Mouse (Mus musculus) limb, embryonic 15.5 days (tissue): ENCODE data around the gene Ppp1cc. TPM values are rescaled to one million over a fixed set of nuclear protein-coding genes. Genes with fewer than 3 reads are reported as not detected.
A peak's percentile ranks its signal among the peaks of the same experiment; 100 is the strongest.

Source experiments
- ATAC-seq: fragments of 200-750 bp; cut with Nextera tagmentation; 2 replicates; pipeline ENCODE4 v1.8.0; 2017; ENCODE audit warnings: low read depth, moderate TSS enrichment; ENCODE audit not compliant: insufficient number of reproducible peaks, low FRiP score, low TSS enrichment
- H3K27ac ChIP-seq: fragments of 300-500 bp; sonication (generic); 2 replicates; pipeline ENCODE4 v1.5.1; 2015; ENCODE audit warnings: moderate library complexity, mild to moderate bottlenecking, inconsistent platforms
- H3K27me3 ChIP-seq: fragments of 300-500 bp; sonication (generic); 2 replicates; pipeline ENCODE4 v1.6.1; 2015; ENCODE audit warnings: inconsistent platforms
- H3K36me3 ChIP-seq: fragments of 300-500 bp; sonication (generic); 2 replicates; pipeline ENCODE4 v1.6.1; 2015; ENCODE audit warnings: inconsistent platforms
- H3K4me1 ChIP-seq: fragments of 300-500 bp; sonication (generic); 2 replicates; pipeline ENCODE4 v1.6.1; 2015; ENCODE audit warnings: inconsistent platforms
- H3K4me2 ChIP-seq: fragments of 300-500 bp; sonication (generic); 2 replicates; pipeline ENCODE4 v1.6.1; 2015; ENCODE audit warnings: mild to moderate bottlenecking, inconsistent platforms
- H3K4me3 ChIP-seq: fragments of 300-500 bp; sonication (generic); 2 replicates; pipeline ENCODE4 v1.5.1; 2015; ENCODE audit warnings: mild to moderate bottlenecking, inconsistent platforms
- H3K9ac ChIP-seq: fragments of 300-500 bp; sonication (generic); 2 replicates; pipeline ENCODE4 v1.6.1; 2015; ENCODE audit warnings: inconsistent platforms
- H3K9me3 ChIP-seq: fragments of 300-500 bp; sonication (generic); 2 replicates; pipeline ENCODE4 v1.6.1; 2016; ENCODE audit warnings: inconsistent platforms
- WGBS: fragments of 180-500 bp; shearing (Covaris S2); methylation state at CpG from one replicate; pipeline ENCODE4 v1.1.7; 2015; 5-methylcytosine and 5-hydroxymethylcytosine counted together
- polyA plus RNA-seq: library from polyadenylated mRNA; unstranded; fragments of >200 nt; fragmentation: Nextera tagmentation; extraction: Ambion mirVana; gene quantifications from 2 replicates; pipeline ENCODE4 v1.2.1, GENCODE M21; 2015

The Ppp1cc gene
- 185 and 206 TPM in 2 replicates for polyA plus RNA-seq

DNA sequence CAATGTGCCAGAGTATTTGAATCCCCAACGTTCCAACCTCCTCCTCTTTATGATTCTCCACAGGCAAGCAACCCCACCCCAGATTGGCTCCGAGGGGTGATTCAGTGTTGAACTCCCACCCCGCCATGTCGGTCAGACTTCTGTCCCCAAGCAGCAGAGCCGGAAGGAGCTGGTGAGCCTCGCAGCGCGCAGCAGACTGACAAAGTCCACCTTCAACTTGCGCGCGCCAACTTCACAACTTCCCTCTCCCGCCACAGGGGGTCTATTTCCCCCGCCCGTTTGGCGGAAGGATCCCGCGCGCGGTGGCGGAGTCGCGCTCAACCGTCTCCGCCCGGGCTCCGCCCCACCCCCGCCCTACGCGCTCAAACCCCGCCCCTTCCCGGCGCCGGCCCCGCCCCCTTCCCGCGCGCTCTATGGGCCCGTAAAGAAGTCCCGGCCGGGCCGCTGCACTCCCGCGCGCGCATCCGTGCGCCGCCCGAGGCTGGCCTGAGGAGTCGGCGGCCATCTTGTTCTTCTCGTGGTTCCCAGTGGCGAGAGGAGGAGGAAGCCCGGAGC lies at the start of gene Ppp1cc:
Gene Ppp1cc, plus strand, starts transcription at position 452 of the 555 bp plus-strand sequence.
- Histone ChIP-seq H3K36me3 (peaks cover 10% of the 10 kb centered on the region), H3K4me2 (peak within 1 kb of the TSS; percentile 63), H3K4me1 (peaks cover 48% of the 10 kb centered on the region), H3K9ac (peak within 1 kb of the TSS; percentile 97), H3K9me3 (no peaks in the 10 kb centered on the region), H3K27ac (peak within 1 kb of the TSS; percentile 92), H3K4me3 (peak within 1 kb of the TSS; percentile 78), H3K27me3 (no peaks in the 10 kb centered on the region)
- WGBS = under 1% methylated on average over 51 of the region's 54 CpGs
- ATAC-seq = peak; percentile 88

DNA sequence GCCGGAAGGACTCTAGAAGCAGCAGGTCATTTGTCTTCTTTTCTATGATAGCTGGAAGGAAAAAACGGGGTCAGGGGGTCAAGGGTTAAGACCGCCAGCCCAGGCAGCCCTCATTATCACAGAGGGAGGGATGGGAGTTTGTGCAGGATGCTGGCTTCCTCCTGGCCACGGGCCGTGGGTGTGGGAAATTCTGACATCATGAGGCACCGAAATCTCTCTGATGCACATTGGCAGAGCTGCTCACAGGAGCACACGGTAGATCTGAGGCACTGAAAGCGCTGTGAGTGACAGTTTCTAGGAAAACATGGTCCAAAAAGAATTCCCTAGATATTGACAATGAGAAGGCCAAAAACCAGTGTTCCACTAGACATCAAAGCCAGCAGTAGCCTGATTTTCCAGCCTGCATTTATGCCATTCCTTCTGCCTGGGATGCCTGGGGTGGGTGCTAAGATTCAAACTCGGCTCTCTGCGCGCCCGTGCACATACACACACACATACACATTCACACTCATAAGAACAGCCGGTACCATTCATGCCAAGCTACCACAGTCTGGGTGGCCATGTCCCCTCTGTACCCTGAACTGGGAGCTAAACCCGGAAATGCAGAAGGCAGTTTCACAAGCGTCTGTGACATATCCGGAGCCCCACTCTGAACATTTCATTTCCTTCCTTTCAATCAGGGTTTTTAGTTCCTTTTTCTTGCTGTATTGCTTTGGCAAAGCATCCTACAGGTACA lies 48.6 kb upstream of the Ppp1cc start:
- no peaks in the 10 kb centered on the region for H3K27me3 ChIP-seq
- no peak overlapping the region for H3K9ac ChIP-seq
- no peak overlapping the region for H3K27ac ChIP-seq
- H3K4me3 ChIP-seq = no peak overlapping the region
- no peak for ATAC-seq
- H3K4me1 ChIP-seq = 0 out of 2 replicates have a peak, but pooled peaks cover 3% of the 10 kb centered on the region
- 49% methylated on average over 16 of the region's 16 CpGs for WGBS
- H3K4me2 ChIP-seq = no peak overlapping the region
- H3K36me3 ChIP-seq = no peaks in the 10 kb centered on the region
- H3K9me3 ChIP-seq = no peaks in the 10 kb centered on the region

DNA sequence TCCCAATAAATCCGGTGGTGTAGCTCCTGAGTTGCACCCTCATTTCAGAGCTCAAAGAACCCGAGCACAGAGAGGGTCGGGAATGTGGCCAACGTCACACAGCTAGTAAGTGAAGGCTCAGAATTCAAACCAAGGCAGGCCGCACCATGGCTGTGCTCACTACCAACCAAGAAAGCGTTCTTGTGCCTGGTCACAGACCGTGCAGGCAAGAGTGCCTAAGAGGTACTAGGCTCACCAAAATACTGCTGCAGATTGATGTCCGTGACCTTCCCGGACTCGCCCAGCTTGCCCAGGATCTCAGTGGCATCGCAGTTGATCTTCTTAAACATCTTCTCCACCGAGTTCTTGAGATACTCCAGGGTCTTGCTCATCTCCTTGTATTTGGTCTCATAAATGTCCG lies 47.5 kb upstream of the Ppp1cc start:
- Histone ChIP-seq H3K36me3 (no peaks in the 10 kb centered on the region), H3K4me2 (no peak overlapping the region), H3K9ac (no peak overlapping the region), H3K4me3 (no peak overlapping the region), H3K27me3 (no peaks in the 10 kb centered on the region), H3K4me1 (0 out of 2 replicates have a peak, but pooled peaks cover 3% of the 10 kb centered on the region), H3K9me3 (no peaks in the 10 kb centered on the region), H3K27ac (no peak overlapping the region)
- ATAC-seq = no peak
- 91% methylated on average over 13 of the region's 13 CpGs for WGBS

DNA sequence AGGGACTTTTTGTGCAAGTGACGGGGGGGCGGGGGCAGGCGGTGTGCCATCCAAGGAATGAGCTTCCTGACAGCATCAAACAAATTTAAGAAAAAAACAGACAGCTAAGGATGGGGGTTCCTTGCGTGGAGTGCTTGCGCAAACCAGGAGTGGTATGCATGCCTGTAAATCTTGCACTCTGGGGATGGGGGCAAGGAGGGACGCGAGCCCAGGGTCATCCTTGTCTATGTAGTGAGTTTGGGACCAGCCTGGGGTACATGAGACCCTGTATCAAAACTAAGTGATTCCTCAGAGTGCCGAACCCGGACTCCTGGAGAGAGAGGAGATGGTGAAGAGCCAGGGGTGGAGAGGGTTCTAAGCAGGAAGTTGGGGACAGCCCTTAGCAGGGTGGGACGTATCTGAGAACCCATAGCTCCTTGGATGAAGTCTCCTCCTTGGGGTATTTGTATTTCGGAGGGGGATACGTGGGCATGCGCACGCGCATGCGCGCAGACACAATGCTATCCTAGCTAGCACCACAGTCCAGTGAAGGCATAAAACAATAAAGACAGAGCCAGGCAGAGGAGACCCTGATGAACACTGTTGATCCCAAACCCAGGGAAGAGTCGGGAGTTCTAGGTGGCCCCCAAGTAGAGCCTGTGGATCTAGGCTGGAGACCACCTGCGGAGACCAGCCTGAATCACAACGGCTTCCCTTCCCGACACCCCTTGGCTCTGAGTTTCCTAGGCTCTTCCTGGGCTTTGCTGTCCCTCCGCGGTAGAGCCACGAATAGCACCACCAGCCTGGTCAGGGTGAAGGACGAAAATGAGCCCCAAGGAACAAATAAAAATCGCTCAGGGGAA lies 46.8 kb upstream of the Ppp1cc start:
- WGBS = 63% methylated on average over 26 of the region's 26 CpGs
- H3K4me1 ChIP-seq = 0 out of 2 replicates have a peak, but pooled peaks cover 3% of the 10 kb centered on the region
- no peak overlapping the region for H3K4me2 ChIP-seq
- no peak overlapping the region for H3K9ac ChIP-seq
- no peaks in the 10 kb centered on the region for H3K27me3 ChIP-seq
- H3K36me3 ChIP-seq = no peaks in the 10 kb centered on the region
- no peak overlapping the region for H3K4me3 ChIP-seq
- ATAC-seq = no peak
- H3K27ac ChIP-seq = no peak overlapping the region
- no peaks in the 10 kb centered on the region for H3K9me3 ChIP-seq

DNA sequence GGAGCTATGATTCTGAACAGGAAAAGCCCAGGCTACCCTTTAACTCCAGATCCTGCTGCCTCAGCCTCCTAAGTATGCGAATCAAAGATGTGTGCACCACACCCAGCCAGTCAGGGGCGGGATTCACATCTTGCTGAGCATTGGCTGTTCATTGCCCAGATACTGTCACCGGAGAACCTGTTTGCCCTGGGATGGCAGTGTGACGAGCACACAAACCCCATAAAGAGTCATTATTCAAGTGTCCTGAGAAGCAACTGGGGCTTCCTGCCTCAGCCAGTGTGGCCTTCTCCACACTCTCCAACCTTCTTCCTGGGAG lies 46.2 kb upstream of the Ppp1cc start:
- Histone ChIP-seq H3K9ac (no peak overlapping the region), H3K4me1 (0 out of 2 replicates have a peak, but pooled peaks cover 3% of the 10 kb centered on the region), H3K36me3 (no peaks in the 10 kb centered on the region), H3K27ac (no peak overlapping the region), H3K4me2 (no peak overlapping the region), H3K27me3 (no peaks in the 10 kb centered on the region), H3K4me3 (no peak overlapping the region), H3K9me3 (no peaks in the 10 kb centered on the region)
- 38% methylated on average over 4 of the region's 4 CpGs for WGBS
- no peak for ATAC-seq

DNA sequence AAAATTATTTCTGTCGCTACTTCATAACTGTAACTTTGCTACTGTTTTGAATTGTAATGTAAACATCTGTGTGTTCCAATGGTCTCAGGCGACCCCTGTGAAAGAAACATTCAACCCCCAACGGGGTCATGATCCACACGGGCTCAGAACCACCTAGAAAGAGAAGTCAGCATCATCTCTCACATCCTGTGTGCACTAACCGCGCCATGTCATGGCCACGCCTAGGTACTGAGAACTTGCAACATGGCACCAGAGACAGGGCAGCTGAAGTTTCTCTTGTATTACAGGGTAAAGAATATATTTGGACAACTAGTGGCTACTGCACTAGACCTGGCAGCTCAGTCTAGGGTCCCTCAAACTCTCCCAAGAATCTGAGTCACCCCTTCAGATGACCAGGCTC lies 44.6 kb upstream of the Ppp1cc start:
- H3K9me3 ChIP-seq = no peaks in the 10 kb centered on the region
- H3K9ac ChIP-seq = no peak overlapping the region
- H3K4me3 ChIP-seq = no peak overlapping the region
- WGBS = 74% methylated on average over 7 of the region's 7 CpGs
- H3K4me1 ChIP-seq = 0 out of 2 replicates have a peak, but pooled peaks cover 3% of the 10 kb centered on the region
- no peaks in the 10 kb centered on the region for H3K36me3 ChIP-seq
- no peaks in the 10 kb centered on the region for H3K27me3 ChIP-seq
- no peak overlapping the region for H3K27ac ChIP-seq
- no peak overlapping the region for H3K4me2 ChIP-seq
- no peak for ATAC-seq

DNA sequence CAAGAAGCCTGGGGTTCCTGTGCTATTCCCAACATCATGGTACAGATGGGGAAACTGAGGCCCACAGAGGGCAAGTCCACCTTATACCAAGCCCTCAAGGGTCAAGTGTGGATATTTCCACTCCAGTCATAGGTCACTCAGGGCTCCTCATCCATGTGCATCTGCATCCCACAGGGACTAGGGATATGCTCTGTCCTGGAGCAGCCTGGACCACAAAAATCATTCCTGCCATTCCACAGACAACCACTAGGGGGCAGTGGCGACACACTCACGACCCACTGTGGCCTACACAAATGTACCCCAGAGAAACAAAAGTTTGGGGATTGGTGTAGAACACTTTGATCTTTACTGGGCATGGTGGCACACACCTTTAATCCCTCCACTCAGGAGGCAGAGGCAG lies 43.9 kb upstream of the Ppp1cc start:
- WGBS = 1% methylated on average over 2 of the region's 2 CpGs
- ATAC-seq = no peak
- Histone ChIP-seq H3K4me3 (no peak overlapping the region), H3K9me3 (no peaks in the 10 kb centered on the region), H3K4me1 (0 out of 2 replicates have a peak, but pooled peaks cover 3% of the 10 kb centered on the region), H3K27ac (no peak overlapping the region), H3K9ac (no peak overlapping the region), H3K27me3 (no peaks in the 10 kb centered on the region), H3K36me3 (no peaks in the 10 kb centered on the region), H3K4me2 (no peak overlapping the region)

DNA sequence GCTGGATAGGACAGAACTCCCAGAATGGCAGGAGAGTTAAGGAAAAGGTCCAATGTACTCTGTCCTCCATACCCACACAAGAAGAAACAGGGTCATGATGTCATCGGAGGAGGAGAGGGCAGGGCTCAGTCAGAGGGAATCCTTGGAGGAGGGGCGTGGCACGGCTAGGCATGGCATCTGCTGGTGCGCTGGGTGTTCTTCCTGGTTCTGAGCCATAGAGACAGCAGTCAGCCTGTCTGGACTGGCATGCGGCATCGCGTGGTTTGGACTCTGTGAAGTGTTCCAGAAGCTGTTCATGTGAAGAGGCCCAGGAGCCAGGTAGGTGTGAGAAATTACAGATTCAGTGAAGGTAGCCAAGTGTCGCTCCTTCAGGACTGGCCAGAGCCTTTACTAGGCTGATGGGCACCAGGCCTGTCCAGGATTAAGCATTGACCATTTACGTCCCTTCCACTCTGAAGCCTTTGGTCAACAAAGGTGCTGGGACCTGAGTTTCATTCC lies 42.8 kb upstream of the Ppp1cc start:
- 95% methylated on average over 9 of the region's 9 CpGs for WGBS
- Histone ChIP-seq H3K9ac (no peak overlapping the region), H3K27ac (no peak overlapping the region), H3K9me3 (no peaks in the 10 kb centered on the region), H3K4me2 (no peak overlapping the region), H3K27me3 (no peaks in the 10 kb centered on the region), H3K4me3 (no peak overlapping the region), H3K4me1 (0 out of 2 replicates have a peak, but pooled peaks cover 3% of the 10 kb centered on the region), H3K36me3 (no peaks in the 10 kb centered on the region)
- ATAC-seq = 0 out of 2 replicates have a peak, but pooled peaks have one; percentile 40

DNA sequence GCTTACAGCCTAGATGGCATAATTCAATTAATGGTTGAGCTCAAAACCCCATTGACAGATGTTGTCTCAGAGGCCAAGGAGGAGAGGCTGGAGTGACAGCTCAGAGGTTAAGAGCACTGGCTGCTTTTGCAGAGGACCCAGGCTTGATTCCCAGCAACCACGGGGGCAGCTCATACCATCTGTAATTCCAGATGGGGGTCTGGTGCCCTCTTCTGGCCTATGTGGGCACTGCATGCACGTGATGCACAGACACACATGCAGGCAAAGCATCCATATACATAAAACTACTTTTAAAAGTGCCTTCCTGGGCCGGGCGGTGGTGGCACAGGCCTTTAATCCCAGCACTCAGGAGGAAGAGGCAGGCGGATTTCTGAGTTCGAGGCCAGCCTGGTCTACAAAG lies 41.8 kb upstream of the Ppp1cc start:
- Histone ChIP-seq H3K27me3 (no peaks in the 10 kb centered on the region), H3K4me1 (0 out of 2 replicates have a peak, but pooled peaks cover 3% of the 10 kb centered on the region), H3K9me3 (no peaks in the 10 kb centered on the region), H3K36me3 (no peaks in the 10 kb centered on the region), H3K9ac (no peak overlapping the region), H3K4me2 (no peak overlapping the region), H3K27ac (no peak overlapping the region), H3K4me3 (no peak overlapping the region)
- no peak for ATAC-seq
- 88% methylated on average over 6 of the region's 6 CpGs for WGBS

DNA sequence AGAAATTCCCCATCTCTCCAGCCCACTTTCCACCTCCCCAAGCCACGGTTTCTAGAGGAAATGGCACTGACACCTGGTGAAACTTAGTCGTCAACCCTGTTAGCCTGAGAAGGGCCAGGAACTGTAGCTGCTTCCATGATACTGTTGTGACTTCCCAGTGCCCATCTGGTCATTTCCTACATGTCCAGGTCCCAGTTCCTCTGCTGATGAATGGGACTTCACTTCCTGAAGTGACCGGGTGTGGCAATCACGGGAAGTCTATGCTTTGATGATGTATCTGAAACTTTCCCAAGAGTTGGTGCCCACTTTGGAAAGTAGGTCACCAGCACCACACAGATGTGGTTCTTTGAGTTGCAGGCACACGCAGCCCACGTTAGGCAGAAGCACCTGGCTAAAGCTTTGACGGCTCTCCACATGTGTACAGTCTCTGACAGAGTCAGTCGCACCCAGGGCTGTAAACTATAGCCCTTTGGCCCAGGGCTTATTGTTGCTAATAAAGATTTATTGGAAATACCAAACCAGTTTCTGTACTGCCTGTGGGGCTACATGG lies 32.8 kb upstream of the Ppp1cc start:
- Histone ChIP-seq H3K9ac (no peak overlapping the region), H3K4me2 (no peak overlapping the region), H3K4me3 (no peak overlapping the region), H3K27ac (no peak overlapping the region), H3K9me3 (no peaks in the 10 kb centered on the region), H3K27me3 (no peaks in the 10 kb centered on the region), H3K36me3 (no peaks in the 10 kb centered on the region), H3K4me1 (peaks cover 3% of the 10 kb centered on the region)
- 52% methylated on average over 8 of the region's 8 CpGs for WGBS
- no peak for ATAC-seq

DNA sequence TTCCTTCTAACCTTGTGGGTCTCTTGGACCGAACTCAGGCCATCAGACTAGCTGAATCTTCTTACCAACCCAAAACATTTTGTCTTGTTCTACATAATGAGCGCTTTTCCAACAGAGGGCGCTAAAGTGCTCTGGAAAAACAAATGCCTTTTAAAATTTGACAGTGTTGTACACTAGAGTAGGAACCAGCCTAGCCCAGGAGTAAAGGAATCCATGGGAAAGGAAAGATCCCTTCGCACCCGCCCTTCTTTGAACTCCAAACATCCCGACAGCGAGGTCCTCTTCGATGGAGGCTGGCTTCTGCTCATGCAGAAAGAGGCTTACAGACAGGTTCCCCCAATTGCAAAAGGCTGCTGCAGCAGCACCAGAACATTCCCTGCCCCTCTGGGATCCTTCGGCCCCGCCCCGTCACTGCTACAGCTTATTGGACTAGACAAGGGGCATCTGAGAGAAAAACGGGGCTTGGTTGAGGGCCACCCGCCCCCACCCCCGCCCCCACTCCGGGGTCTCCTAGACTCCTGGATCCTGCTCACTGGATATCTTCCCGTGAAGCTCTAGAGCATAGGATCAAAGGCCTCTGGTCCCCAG lies 28.9 kb upstream of the Ppp1cc start:
- WGBS = 27% methylated on average over 16 of the region's 16 CpGs
- no peaks in the 10 kb centered on the region for H3K36me3 ChIP-seq
- H3K4me2 ChIP-seq = no peak overlapping the region
- H3K9ac ChIP-seq = no peak overlapping the region
- peaks cover 14% of the 10 kb centered on the region for H3K4me1 ChIP-seq
- ATAC-seq = no peak
- no peaks in the 10 kb centered on the region for H3K27me3 ChIP-seq
- no peak overlapping the region for H3K4me3 ChIP-seq
- no peak overlapping the region for H3K27ac ChIP-seq
- no peaks in the 10 kb centered on the region for H3K9me3 ChIP-seq
